Mouse (Mus musculus): ENCODE results near the gene Smad3. TPM values are rescaled to one million over a fixed set of nuclear protein-coding genes. Genes with fewer than 3 reads are reported as not detected.
A peak's percentile ranks its signal among the peaks of the same experiment; 100 is the strongest.

The Smad3 gene
- total and polyA plus RNA-seq, 3 experiments = 0.81 to 1.5 (median 1.2) TPM

DNA sequence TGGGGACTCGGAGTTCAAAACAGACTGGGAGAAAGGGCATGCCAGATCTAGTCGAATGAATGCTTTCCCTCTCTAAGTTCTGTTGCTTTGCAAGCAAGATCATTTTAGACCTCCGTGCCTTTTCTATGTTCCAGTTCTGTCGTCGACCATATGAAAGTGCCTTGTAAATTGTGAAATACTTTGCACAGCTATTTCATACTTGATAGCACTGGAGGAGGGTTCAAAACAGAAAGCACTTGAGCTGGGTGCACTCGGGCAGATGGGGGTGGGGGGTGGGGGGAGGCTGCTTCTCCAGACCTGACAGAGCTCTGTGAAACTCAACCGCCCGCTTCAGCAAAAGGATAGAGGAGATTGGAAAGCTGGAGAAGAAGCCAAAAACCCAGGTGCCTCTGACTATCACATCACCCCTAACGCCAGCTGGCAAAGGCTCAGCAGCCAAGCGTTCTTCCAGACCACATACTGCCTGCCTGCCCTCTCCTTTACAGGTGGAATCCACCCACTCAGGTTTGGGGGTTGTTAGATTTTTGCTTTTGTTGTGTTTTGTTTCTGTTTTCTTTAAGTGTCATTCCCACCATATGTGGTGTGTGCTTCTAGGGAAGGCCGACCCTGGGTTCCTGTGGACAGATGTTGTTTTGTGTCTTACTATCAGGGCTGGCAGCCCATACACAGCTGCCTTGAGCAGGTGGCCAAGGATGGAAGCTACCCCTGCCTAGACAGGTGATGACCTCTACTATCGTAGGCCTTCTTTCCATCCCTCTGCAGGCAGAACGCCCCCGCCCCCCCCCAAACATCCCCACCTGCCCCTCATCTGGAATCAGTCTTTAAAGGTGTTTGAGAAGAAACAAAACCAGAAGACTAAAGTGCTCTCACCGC is 1.9 kb downstream of the Smad3 start:
- H3K27ac ChIP-seq (ENCODE audit: insufficient read depth, low read depth) = no peak overlapping the region
- H3K9ac ChIP-seq (ENCODE audit: insufficient read depth, low read depth) = no peak overlapping the region
- H3K79me2 ChIP-seq (replicated peaks; ENCODE audit: control insufficient read depth, extremely low read depth, insufficient read depth, poor library complexity, severe bottlenecking) = no peaks in the 10 kb centered on the region
- H3K9me3 ChIP-seq (replicated peaks; ENCODE audit: low read length) = peaks cover 4% of the 10 kb centered on the region
- dilution Hi-C loops (cut with MboI; ENCODE audit: extremely low pct_ligation_motif_present, extremely low pct_unique_long_range_greater_than_20kb, low sequenced_read_pairs) (no loop called here), in situ Hi-C loops (cut with MboI; ENCODE audit: low pct_ligation_motif_present, low pct_unique_long_range_greater_than_20kb, low sequenced_read_pairs) (no loop called here)
- H3K36me3 ChIP-seq (replicated peaks in 1 of 2; ENCODE audit: control insufficient read depth in 1 of 2, insufficient read depth in 1 of 2, low read length in 1 of 2) = no peaks in the 10 kb centered on the region
- TF ChIP-seq ZMIZ1 (IDR thresholded peaks at IDR 0.05; ENCODE audit: low read depth, low read length) (no peak), TBP (conservative IDR thresholded peaks at IDR 0.05; ENCODE audit: low read depth, low read length) (no peak), RAD21 (IDR thresholded peaks at IDR 0.05; ENCODE audit: low read depth, low read length) (no peak), SMC3 (IDR thresholded peaks at IDR 0.05; ENCODE audit: low read depth, low read length) (no peak), MYC (IDR thresholded peaks at IDR 0.05; ENCODE audit: low read depth, low read length) (no peak), CHD2 (IDR thresholded peaks at IDR 0.05; ENCODE audit: low read length) (no peak), MAFK (IDR thresholded peaks at IDR 0.05; ENCODE audit: insufficient replicate concordance, low read length) (no peak), ZKSCAN1 (IDR thresholded peaks at IDR 0.05; ENCODE audit: borderline replicate concordance, low read depth, low read length) (no peak), TCF12 (IDR thresholded peaks at IDR 0.05; ENCODE audit: low read depth, low read length) (no peak), POLR2A (IDR thresholded peaks at IDR 0.05; ENCODE audit: low read depth, low read length) (no peak), GABPA (IDR thresholded peaks at IDR 0.05; ENCODE audit: insufficient replicate concordance, low read depth, low read length) (no peak), E2F4 (IDR thresholded peaks at IDR 0.05; ENCODE audit: insufficient replicate concordance, low read depth, low read length) (no peak), ZC3H11A (IDR thresholded peaks at IDR 0.05; ENCODE audit: low read depth, low read length) (no peak), IRF4 (IDR thresholded peaks at IDR 0.05; ENCODE audit: low read depth, low read length) (no peak), NRF1 (IDR thresholded peaks at IDR 0.05; ENCODE audit: low read depth, low read length) (no peak)
- DNase-seq (ENCODE audit: extremely low read depth) = no peak
- H3K27me3 ChIP-seq (replicated peaks) = peaks cover 61% of the 10 kb centered on the region
- peak overlapping the region; percentile 13; the same call in 1 of the 2 replicates for H3K4me2 ChIP-seq (ENCODE audit: insufficient read depth, low read depth, poor library complexity, severe bottlenecking)
- peaks cover 5 to 43% of the 10 kb centered on the region in 2 experiments for H3K4me1 ChIP-seq (ENCODE audit: control insufficient read depth in 1 of 2, insufficient read depth in 2 of 2)
- no peak overlapping the region for H3K4me3 ChIP-seq (replicated peaks in 1 of 3; ENCODE audit: low read depth in 2 of 3, low read length in 2 of 3, poor library complexity in 1 of 3)

- Histone ChIP-seq H3K27ac (ENCODE audit: insufficient read depth, low read depth) (no peak overlapping the region), H3K4me3 (replicated peaks in 1 of 3; ENCODE audit: low read depth in 2 of 3, low read length in 2 of 3, poor library complexity in 1 of 3) (no peak overlapping the region), H3K27me3 (replicated peaks) (peaks cover 66% of the 10 kb centered on the region), H3K36me3 (replicated peaks in 1 of 2; ENCODE audit: control insufficient read depth in 1 of 2, insufficient read depth in 1 of 2, low read length in 1 of 2) (no peaks in the 10 kb centered on the region), H3K9ac (ENCODE audit: insufficient read depth, low read depth) (no peak overlapping the region), H3K4me2 (ENCODE audit: insufficient read depth, low read depth, poor library complexity, severe bottlenecking) (peak overlapping the region; percentile 50; the same call in 1 of the 2 replicates), H3K9me3 (replicated peaks; ENCODE audit: low read length) (no peaks in the 10 kb centered on the region), H3K79me2 (replicated peaks; ENCODE audit: control insufficient read depth, extremely low read depth, insufficient read depth, poor library complexity, severe bottlenecking) (no peaks in the 10 kb centered on the region), H3K4me1 (ENCODE audit: control insufficient read depth in 1 of 2, insufficient read depth in 2 of 2) (peaks cover 5 to 38% of the 10 kb centered on the region in 2 experiments)
- TF ChIP-seq MAFK (IDR thresholded peaks at IDR 0.05; ENCODE audit: insufficient replicate concordance, low read length) (no peak), MXI1 (IDR thresholded peaks at IDR 0.05; ENCODE audit: low read depth, low read length) (no peak), RAD21 (IDR thresholded peaks at IDR 0.05; ENCODE audit: low read depth, low read length) (no peak), SIN3A (IDR thresholded peaks at IDR 0.05; ENCODE audit: low read length) (no peak), ZC3H11A (IDR thresholded peaks at IDR 0.05; ENCODE audit: low read depth, low read length) (no peak), IRF4 (IDR thresholded peaks at IDR 0.05; ENCODE audit: low read depth, low read length) (no peak), KAT2A (IDR thresholded peaks at IDR 0.05; ENCODE audit: insufficient replicate concordance, low read length) (no peak), PAX5 (IDR thresholded peaks at IDR 0.05; ENCODE audit: low read length) (no peak), MYC (IDR thresholded peaks at IDR 0.05; ENCODE audit: low read depth, low read length) (no peak), ZMIZ1 (IDR thresholded peaks at IDR 0.05; ENCODE audit: low read depth, low read length) (no peak), GABPA (IDR thresholded peaks at IDR 0.05; ENCODE audit: insufficient replicate concordance, low read depth, low read length) (no peak), USF2 (conservative IDR thresholded peaks at IDR 0.05; ENCODE audit: low read depth, low read length) (no peak), TCF12 (IDR thresholded peaks at IDR 0.05; ENCODE audit: low read depth, low read length) (no peak), MAX (IDR thresholded peaks at IDR 0.05; ENCODE audit: low read length) (no peak), UBTF (IDR thresholded peaks at IDR 0.05; ENCODE audit: low read depth, low read length) (no peak), NRF1 (IDR thresholded peaks at IDR 0.05; ENCODE audit: low read depth, low read length) (no peak), EP300 (IDR thresholded peaks at IDR 0.05; ENCODE audit: low read length) (no peak), ETS1 (conservative IDR thresholded peaks at IDR 0.05; ENCODE audit: low read depth, low read length) (no peak), USF1 (IDR thresholded peaks at IDR 0.05; ENCODE audit: low read depth, low read length) (no peak), E2F4 (IDR thresholded peaks at IDR 0.05; ENCODE audit: insufficient replicate concordance, low read depth, low read length) (no peak)
- dilution Hi-C loops (cut with MboI; ENCODE audit: extremely low pct_ligation_motif_present, extremely low pct_unique_long_range_greater_than_20kb, low sequenced_read_pairs) (no loop called here), in situ Hi-C loops (cut with MboI; ENCODE audit: low pct_ligation_motif_present, low pct_unique_long_range_greater_than_20kb, low sequenced_read_pairs) (no loop called here)
- no peak for DNase-seq (ENCODE audit: extremely low read depth)
Observed at GRCm38 (mm10) chr9:63754556-63755510, 3.0 kb downstream of the Smad3 start.

All from CH12.LX (cell line).